Mouse (Mus musculus) frontal cortex, adult (tissue): ENCODE data around the gene Gm20807.
"Not testable (repeated sequence)": the region's sequence is repeated elsewhere in the genome, so short reads cannot be mapped to it uniquely, and the experiment has no call there.

Experiments
- ATAC-seq: cut with Nextera tagmentation; 2 replicates; pipeline ENCODE4 v1.9.2; 2017; ENCODE audit warnings: mild to moderate bottlenecking, moderate library complexity, mixed read lengths; ENCODE audit not compliant: low TSS enrichment

Gm20807 gene

GRCm38 (mm10) chrY:13042591-13042990, at the start of gene Gm20807:
Gene Gm20807, plus strand, starts transcription at chrY:13042891.
- ATAC-seq = not testable (repeated sequence)
